Mouse (Mus musculus) forebrain, embryonic 11.5 days (tissue): ENCODE data around the gene Trim42. TPM values are rescaled to one million over a fixed set of nuclear protein-coding genes. Genes with fewer than 3 reads are reported as not detected.

ENCODE experiments used
- ATAC-seq: fragments of 200-750 bp; cut with Nextera tagmentation; replicated peaks from 2 replicates; pipeline ENCODE4 v1.8.0; 2017; ENCODE audit warnings: moderate TSS enrichment; ENCODE audit not compliant: low FRiP score
- DNase-seq: peaks from one replicate; pipeline ENCODE4 v3.0.0-alpha.2; 2017; ENCODE audit warnings: low spot score
- H3K27ac ChIP-seq: fragments of 300-500 bp; sonication (generic); 2 replicates; pipeline ENCODE4 v1.5.1; 2014; ENCODE audit warnings: low read depth, low read length
- H3K27me3 ChIP-seq: fragments of 300-500 bp; sonication (generic); 2 replicates; pipeline ENCODE4 v1.6.1; 2014; ENCODE audit warnings: mild to moderate bottlenecking, low read length, mixed read lengths; ENCODE audit not compliant: control insufficient read depth, insufficient read depth
- H3K36me3 ChIP-seq: fragments of 300-500 bp; sonication (generic); 2 replicates; pipeline ENCODE4 v1.6.1; 2014; ENCODE audit warnings: mild to moderate bottlenecking, low read length, moderate library complexity, mixed read lengths; ENCODE audit not compliant: control insufficient read depth, insufficient read depth
- H3K4me1 ChIP-seq: fragments of 300-500 bp; sonication (generic); replicated peaks from 2 replicates; pipeline ENCODE4 v1.6.1; 2014; ENCODE audit warnings: low read length, mixed read lengths; ENCODE audit not compliant: control insufficient read depth, insufficient read depth
- H3K4me2 ChIP-seq: fragments of 300-500 bp; sonication (generic); 2 replicates; pipeline ENCODE4 v1.6.1; 2014; ENCODE audit warnings: low read depth, mild to moderate bottlenecking, low read length, moderate library complexity, mixed read lengths; ENCODE audit not compliant: severe bottlenecking
- H3K4me3 ChIP-seq: fragments of 300-500 bp; sonication (generic); 2 replicates; pipeline ENCODE4 v1.5.1; 2014; ENCODE audit warnings: low read depth, low read length
- H3K9ac ChIP-seq: fragments of 300-500 bp; sonication (generic); 2 replicates; pipeline ENCODE4 v1.6.1; 2014; ENCODE audit warnings: low read length
- H3K9me3 ChIP-seq: fragments of 300-500 bp; sonication (generic); 2 replicates; pipeline ENCODE4 v1.6.1; 2016; ENCODE audit warnings: low read length, mixed read lengths; ENCODE audit not compliant: control insufficient read depth
- WGBS: fragments of 180-500 bp; shearing (Covaris S2); extraction: QIAGEN DNeasy Blood & Tissue Kit; methylation state at CpG from one replicate; pipeline ENCODE4 v1.1.7; 2014; 5-methylcytosine and 5-hydroxymethylcytosine counted together
- polyA plus RNA-seq: library from polyadenylated mRNA; unstranded; fragments of >200 nt; fragmentation: Nextera tagmentation; extraction: Ambion mirVana; gene quantifications from 2 replicates; pipeline ENCODE4 v1.2.1, GENCODE M21; 2014

The Trim42 gene
- polyA plus RNA-seq, 1 experiment from 2014 or later, result not detected

- Histone ChIP-seq H3K4me1 (no peaks in the 10 kb centered on the region), H3K27me3 (no peaks in the 10 kb centered on the region), H3K36me3 (no peaks in the 10 kb centered on the region), H3K9ac (no peak overlapping the region), H3K9me3 (no peaks in the 10 kb centered on the region), H3K27ac (no peak overlapping the region), H3K4me2 (no peak overlapping the region), H3K4me3 (no peak overlapping the region)
- DNase-seq (no peak), ATAC-seq (no peak; the same call in 1 of the 2 replicates)
- WGBS, result 75% methylated on average over 10 of the region's 10 CpGs
Measured at GRCm38 (mm10) chr9:97315421-97316055, 54.2 kb downstream of the Trim42 start.

GRCm38 (mm10) chr9:97311614-97312013, 58.1 kb downstream of the Trim42 start:
- Histone ChIP-seq H3K9me3 (no peaks in the 10 kb centered on the region), H3K4me1 (no peaks in the 10 kb centered on the region), H3K9ac (no peak overlapping the region), H3K27me3 (no peaks in the 10 kb centered on the region), H3K36me3 (no peaks in the 10 kb centered on the region), H3K4me3 (no peak overlapping the region), H3K4me2 (no peak overlapping the region), H3K27ac (no peak overlapping the region)
- ATAC-seq (no peak), DNase-seq (no peak)
- 90% methylated on average over 7 of the region's 7 CpGs for WGBS

- Histone ChIP-seq H3K27me3 (no peaks in the 10 kb centered on the region), H3K4me2 (no peak overlapping the region), H3K36me3 (no peaks in the 10 kb centered on the region), H3K27ac (no peak overlapping the region), H3K4me1 (no peaks in the 10 kb centered on the region), H3K9me3 (no peaks in the 10 kb centered on the region), H3K9ac (no peak overlapping the region), H3K4me3 (no peak overlapping the region)
- DNase-seq (no peak), ATAC-seq (no peak)
- 88% methylated on average over 7 of the region's 7 CpGs for WGBS
Measured at GRCm38 (mm10) chr9:97309509-97310053, 60.2 kb downstream of the Trim42 start.

- Histone ChIP-seq H3K4me3 (no peak overlapping the region), H3K27me3 (no peaks in the 10 kb centered on the region), H3K27ac (no peak overlapping the region), H3K9ac (no peak overlapping the region), H3K4me1 (no peaks in the 10 kb centered on the region), H3K4me2 (no peak overlapping the region), H3K36me3 (no peaks in the 10 kb centered on the region), H3K9me3 (no peaks in the 10 kb centered on the region)
- ATAC-seq, result no peak
- no peak for DNase-seq
- WGBS, result 64% methylated on average over 6 of the region's 6 CpGs
Measured at GRCm38 (mm10) chr9:97307705-97308485, 61.9 kb downstream of the Trim42 start.
